Mouse (Mus musculus) heart, adult 2 months (tissue): ENCODE results near the gene Mpv17l2. TPM values are rescaled to one million over a fixed set of nuclear protein-coding genes. Genes with fewer than 3 reads are reported as not detected.

Experiments
- DNase-seq, 2 experiments: peaks; one replicate each; pipeline ENCODE4 v3.0.0; 2021
- H3K27ac ChIP-seq: fragments of 200-600 bp; 2 replicates; pipeline ENCODE4 v1.8.1; 2022
- H3K27me3 ChIP-seq: fragments of 200-500 bp; 2 replicates; pipeline ENCODE4 v1.6.1; 2012; ENCODE audit warnings: mild to moderate bottlenecking, low read length, inconsistent platforms, mixed read lengths; ENCODE audit not compliant: control insufficient read depth, insufficient read depth
- H3K36me3 ChIP-seq: fragments of 200-500 bp; 2 replicates; pipeline ENCODE4 v1.6.1; 2012; ENCODE audit warnings: low read length, inconsistent platforms; ENCODE audit not compliant: control insufficient read depth, insufficient read depth
- H3K4me1 ChIP-seq: fragments of 200-500 bp; 2 replicates; pipeline ENCODE4 v1.6.1; 2011; ENCODE audit warnings: low read length; ENCODE audit not compliant: control insufficient read depth, insufficient read depth
- H3K4me3 ChIP-seq: fragments of 200-600 bp; 2 replicates; pipeline ENCODE4 v1.8.1; 2022
- H3K79me2 ChIP-seq: fragments of 200-500 bp; replicated peaks from 2 replicates; pipeline ENCODE4 v1.6.1; 2012; ENCODE audit warnings: mild to moderate bottlenecking, inconsistent platforms, low read length, moderate library complexity, mixed read lengths; ENCODE audit not compliant: control insufficient read depth, insufficient read depth
- H3K9ac ChIP-seq: fragments of 200-500 bp; 2 replicates; pipeline ENCODE4 v1.6.1; 2012; ENCODE audit warnings: low read depth, mild to moderate bottlenecking, control low read depth, inconsistent platforms, low read length, mixed read lengths
- CTCF ChIP-seq: fragments of 200-600 bp; IDR thresholded peaks from 2 replicates; pipeline ENCODE4 v1.8.1; 2022; ENCODE audit warnings: antibody characterized with exemption, mild to moderate bottlenecking, moderate library complexity
- EP300 ChIP-seq: fragments of 200-500 bp; IDR thresholded peaks from 2 replicates; pipeline ENCODE4 v1.6.1; 2011; ENCODE audit warnings: low read depth, low read length, control low read depth; ENCODE audit not compliant: insufficient read depth
- POLR2A ChIP-seq: fragments of 200-500 bp; IDR thresholded peaks from 2 replicates; pipeline ENCODE4 v1.6.1; 2011; ENCODE audit warnings: mild to moderate bottlenecking, low read depth, low read length, control low read depth; ENCODE audit not compliant: insufficient read depth
- WGBS: fragments of 180-500 bp; shearing (Covaris S2); methylation state at CpG from one replicate; pipeline ENCODE4 v1.1.7; 2018; 5-methylcytosine and 5-hydroxymethylcytosine counted together
- intact Hi-C: fragments of 180-260 bp; cut with DNase I; formaldehyde crosslinking; loops from one replicate; pipeline ENCODE4 v1.15.1; 2025
- microRNA-seq, 2 experiments: library from miRNA; unstranded; fragments of <30 nt; microRNA quantifications; one replicate each; pipeline ENCODE4 v1.2.0; 2021
- polyA plus RNA-seq: library from polyadenylated mRNA; depleted of rRNA; stranded (reverse); fragments of >200 nt; gene quantifications from 2 replicates; pipeline ENCODE4 v1.2.3, GENCODE M21; 2012; rRNA removed
- total RNA-seq, 2 experiments: library from RNA; stranded (reverse); gene quantifications; 2 replicates each; pipeline ENCODE4 v1.2.3; 2021

Gene Mpv17l2
- total and polyA plus RNA-seq, 3 experiments: 21.7 to 32.2 (median 29.1) TPM

DNA sequence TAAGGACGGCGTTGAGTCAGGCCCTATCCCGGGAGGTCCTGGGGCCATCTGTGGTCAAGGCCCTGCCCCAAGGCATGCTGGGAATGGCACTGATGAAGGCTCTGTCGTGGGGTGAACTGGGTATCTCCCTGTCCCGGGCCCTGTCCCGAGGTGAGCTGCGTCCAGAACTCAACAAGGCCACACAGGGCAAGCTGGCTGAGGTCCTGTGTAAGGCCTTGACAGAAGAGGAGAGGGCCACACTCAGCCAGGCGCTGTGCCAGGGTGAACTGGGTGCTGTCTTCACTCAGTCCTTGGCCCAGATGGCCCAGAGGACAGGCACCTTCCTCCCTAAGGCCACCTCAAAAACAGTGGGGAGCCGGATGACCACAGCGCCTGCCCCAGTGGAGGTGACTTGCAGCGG is 49.7 kb downstream of the Mpv17l2 start:
- Histone ChIP-seq H3K4me3 (no peak overlapping the region), H3K36me3 (no peaks in the 10 kb centered on the region), H3K79me2 (no peaks in the 10 kb centered on the region), H3K27ac (no peak overlapping the region), H3K27me3 (no peaks in the 10 kb centered on the region), H3K4me1 (peaks cover 3% of the 10 kb centered on the region; the same call in 1 of the 2 replicates), H3K9ac (no peak overlapping the region)
- intact Hi-C loops: no loop called here
- DNase-seq: no peak
- WGBS: 83% methylated on average over 11 of the region's 11 CpGs
- TF ChIP-seq POLR2A: no peak
- TF ChIP-seq EP300: no peak
- TF ChIP-seq CTCF: no peak

- Histone ChIP-seq H3K27ac (no peak overlapping the region), H3K36me3 (no peaks in the 10 kb centered on the region), H3K27me3 (no peaks in the 10 kb centered on the region), H3K9ac (no peak overlapping the region), H3K79me2 (no peaks in the 10 kb centered on the region), H3K4me3 (no peak overlapping the region), H3K4me1 (peaks cover 3% of the 10 kb centered on the region; the same call in 1 of the 2 replicates)
- peak in 1 of 2 experiments; percentile 34 for DNase-seq
- intact Hi-C loops: no loop called here
- WGBS: 88% methylated on average over 1 of the region's 1 CpGs
- TF ChIP-seq CTCF: no peak
- 0 out of 2 replicates have a peak, but pooled peaks have one; percentile 21 for TF ChIP-seq EP300
These were observed 50.5 kb downstream of the Mpv17l2 start for GRCm38 (mm10) chr8:70710296-70710695.

GRCm38 (mm10) chr8:70709794-70710193 is 51.0 kb downstream of the Mpv17l2 start:
- DNase-seq: peak in 1 of 2 experiments; percentile 19
- Histone ChIP-seq H3K4me1 (peaks cover 3% of the 10 kb centered on the region; the same call in 1 of the 2 replicates), H3K4me3 (no peak overlapping the region), H3K27me3 (no peaks in the 10 kb centered on the region), H3K79me2 (no peaks in the 10 kb centered on the region), H3K36me3 (no peaks in the 10 kb centered on the region), H3K27ac (no peak overlapping the region), H3K9ac (no peak overlapping the region)
- TF ChIP-seq EP300 (no peak), CTCF (no peak), POLR2A (no peak)
- intact Hi-C loops: no loop called here
- WGBS: 90% methylated on average over 9 of the region's 9 CpGs

Small RNAs within 50 kb of the gene (microRNA-seq; reads per million reads assigned to microRNA genes)
- gene Mir7240: 0.56 to 1.5 reads per million in 2 experiments

Other genes starting within 250 kb of the Mpv17l2 start
- gene Fkbp8, start 233.2 kb downstream of the Mpv17l2 start, total RNA-seq: 100 to 1,000 TPM; 116 to 135 TPM
- gene Fkbp8, start 233.2 kb downstream of the Mpv17l2 start, polyA plus RNA-seq: 179 and 201 TPM in 2 replicates
- gene Kxd1, start 233.0 kb downstream of the Mpv17l2 start, total RNA-seq: 10 to 100 TPM; 80.4 to 99.4 TPM
- gene Kxd1, start 233.0 kb downstream of the Mpv17l2 start, polyA plus RNA-seq: 111 and 121 TPM in 2 replicates
- gene Ell, start 221.5 kb downstream of the Mpv17l2 start, total RNA-seq: 10 to 100 TPM in 1 of 2 experiments, 1 to 10 TPM in 1; 9.6 to 12.0 TPM
- gene Ell, start 221.5 kb downstream of the Mpv17l2 start, polyA plus RNA-seq: 12.7 and 13.8 TPM in 2 replicates
- 10 to 100 TPM; 26.7 to 28.3 TPM for gene Isyna1, start 166.6 kb downstream of the Mpv17l2 start, total RNA-seq
- gene Isyna1, start 166.6 kb downstream of the Mpv17l2 start, polyA plus RNA-seq: 40.3 and 41.6 TPM in 2 replicates
- gene Ssbp4, start 152.1 kb downstream of the Mpv17l2 start, total RNA-seq: 10 to 100 TPM; 34.6 to 35.8 TPM
- gene Ssbp4, start 152.1 kb downstream of the Mpv17l2 start, polyA plus RNA-seq: 45.6 and 72.8 TPM in 2 replicates
- 1 to 10 TPM; 1.6 to 1.8 TPM for gene Lrrc25, start 144.8 kb downstream of the Mpv17l2 start, total RNA-seq
- gene Lrrc25, start 144.8 kb downstream of the Mpv17l2 start, polyA plus RNA-seq: 3.6 and 4.5 TPM in 2 replicates
- gene Gdf15, start 128.5 kb downstream of the Mpv17l2 start, total RNA-seq: 1 to 10 TPM; 1.1 to 2.0 TPM
- gene Gdf15, start 128.5 kb downstream of the Mpv17l2 start, polyA plus RNA-seq: 0.38 and 3.8 TPM in 2 replicates
- 10 to 100 TPM; 39.7 to 48.4 TPM for gene Pgpep1, start 100.6 kb downstream of the Mpv17l2 start, total RNA-seq
- gene Pgpep1, start 100.6 kb downstream of the Mpv17l2 start, polyA plus RNA-seq: 35.5 and 44.8 TPM in 2 replicates
- 10 to 100 TPM; 56.9 to 64.2 TPM for gene Lsm4, start 87.7 kb downstream of the Mpv17l2 start, total RNA-seq
- gene Lsm4, start 87.7 kb downstream of the Mpv17l2 start, polyA plus RNA-seq: 54.1 and 68.3 TPM in 2 replicates
- gene Jund, start 62.0 kb downstream of the Mpv17l2 start, total RNA-seq: 100 to 1,000 TPM; 123 to 127 TPM
- 66.2 and 109 TPM in 2 replicates for gene Jund, start 62.0 kb downstream of the Mpv17l2 start, polyA plus RNA-seq
- gene Iqcn, start 57.5 kb downstream of the Mpv17l2 start, total RNA-seq: not detected
- gene Iqcn, start 57.5 kb downstream of the Mpv17l2 start, polyA plus RNA-seq: 0.06 and 0.12 TPM in 2 replicates
- not detected for gene Gm3336, start 42.4 kb downstream of the Mpv17l2 start, total RNA-seq
- not detected in 2 replicates for gene Gm3336, start 42.4 kb downstream of the Mpv17l2 start, polyA plus RNA-seq
- 1 to 10 TPM; 2.3 to 2.7 TPM for gene Pde4c, start 37.2 kb downstream of the Mpv17l2 start, total RNA-seq
- 10.8 and 11.0 TPM in 2 replicates for gene Pde4c, start 37.2 kb downstream of the Mpv17l2 start, polyA plus RNA-seq
- 10 to 100 TPM; 46.5 to 48.0 TPM for gene Rab3a, start 6.3 kb downstream of the Mpv17l2 start, total RNA-seq
- 89.1 and 117 TPM in 2 replicates for gene Rab3a, start 6.3 kb downstream of the Mpv17l2 start, polyA plus RNA-seq
- gene Pik3r2, start 15.8 kb upstream of the Mpv17l2 start, total RNA-seq: 10 to 100 TPM; 22.0 to 22.4 TPM
- gene Pik3r2, start 15.8 kb upstream of the Mpv17l2 start, polyA plus RNA-seq: 34.3 and 45.5 TPM in 2 replicates
- 1 to 10 TPM; 6.0 to 7.4 TPM for gene Mast3, start 44.1 kb upstream of the Mpv17l2 start, total RNA-seq
- gene Mast3, start 44.1 kb upstream of the Mpv17l2 start, polyA plus RNA-seq: 12.7 and 13.9 TPM in 2 replicates
- not detected for gene Il12rb1, start 47.5 kb upstream of the Mpv17l2 start, total RNA-seq
- gene Il12rb1, start 47.5 kb upstream of the Mpv17l2 start, polyA plus RNA-seq: 0.15 and 0.16 TPM in 2 replicates
- gene Arrdc2, start 78.8 kb upstream of the Mpv17l2 start, total RNA-seq: 10 to 100 TPM in 1 of 2 experiments, 1 to 10 TPM in 1; 8.9 to 18.6 TPM
- gene Arrdc2, start 78.8 kb upstream of the Mpv17l2 start, polyA plus RNA-seq: 15.2 and 36.2 TPM in 2 replicates
- 10 to 100 TPM; 12.6 to 14.7 TPM for gene Kcnn1, start 102.3 kb upstream of the Mpv17l2 start, total RNA-seq
- gene Kcnn1, start 102.3 kb upstream of the Mpv17l2 start, polyA plus RNA-seq: 21.5 and 29.0 TPM in 2 replicates
- gene Ccdc124, start 113.0 kb upstream of the Mpv17l2 start, total RNA-seq: 10 to 100 TPM; 44.6 to 49.1 TPM
- gene Ccdc124, start 113.0 kb upstream of the Mpv17l2 start, polyA plus RNA-seq: 26.8 and 40.7 TPM in 2 replicates
- gene Slc5a5, start 131.8 kb upstream of the Mpv17l2 start, total RNA-seq: not detected
- gene Slc5a5, start 131.8 kb upstream of the Mpv17l2 start, polyA plus RNA-seq: 0.18 TPM in 2 replicates
- gene Rpl18a, start 136.5 kb upstream of the Mpv17l2 start, total RNA-seq: 1,000 to 10,000 TPM in 1 of 2 experiments, 100 to 1,000 TPM in 1; 909 to 1,075 TPM
- 1,802 and 2,387 TPM in 2 replicates for gene Rpl18a, start 136.5 kb upstream of the Mpv17l2 start, polyA plus RNA-seq
- gene Map1s, start 145.0 kb upstream of the Mpv17l2 start, total RNA-seq: 10 to 100 TPM; 17.8 to 21.3 TPM
- 12.0 and 20.2 TPM in 2 replicates for gene Map1s, start 145.0 kb upstream of the Mpv17l2 start, polyA plus RNA-seq